Mouse (Mus musculus) left cerebral cortex, postnatal 25 days (tissue): ENCODE measurements around the gene Camkmt. TPM values are rescaled to one million over a fixed set of nuclear protein-coding genes. Genes with fewer than 3 reads are reported as not detected.

ENCODE experiments used
- DNase-seq, 2 experiments: peaks; one replicate each; pipeline ENCODE4 v3.0.0; 2022; ENCODE audit warnings: low spot score in 2 of 2, mixed read lengths in 1 of 2
- intact Hi-C: fragments of 180-260 bp; cut with DNase I; formaldehyde crosslinking; loops from one replicate; pipeline ENCODE4 v1.15.1; 2025
- total RNA-seq, 2 experiments: library from RNA; stranded (reverse); gene quantifications; 2 replicates each; pipeline ENCODE4 v1.2.3; 2021

Gene Camkmt
- total RNA-seq, 2 experiments from 2014 or later = 11.8 TPM

- intact Hi-C loops = no loop called here
- no peak for DNase-seq
Observed at GRCm38 (mm10) chr17:85087591-85087990, 2.8 kb upstream of the Camkmt start.

- intact Hi-C loops = no loop called here
- no peak for DNase-seq
Observed at GRCm38 (mm10) chr17:85088401-85088800, 2.0 kb upstream of the Camkmt start.

- intact Hi-C loops = no loop called here
Observed at GRCm38 (mm10) chr17:85089011-85089410, 1.3 kb upstream of the Camkmt start.

GRCm38 (mm10) chr17:85089621-85090020, 731 bp upstream of the Camkmt start:
- intact Hi-C loops = loop anchor here (2.0 to 10.0 kb wide), 3 partner anchors 133 to 299 kb away; partner anchors contain the start of genes Lrpprc and Ppm1b

More at GRCm38 (mm10) chr17:85089011-85089410, 1.3 kb upstream of the Camkmt start:
- no peak for DNase-seq

GRCm38 (mm10) chr17:85091762-85092161, 1.4 kb downstream of the Camkmt start:
- no peak for DNase-seq
- intact Hi-C loops = loop anchor here (2.0 to 10.0 kb wide), 3 partner anchors 135 to 301 kb away; partner anchors contain the start of genes Lrpprc and Ppm1b

More at GRCm38 (mm10) chr17:85089621-85090020, 731 bp upstream of the Camkmt start:
- DNase-seq = peak; percentile 20

- no peak for DNase-seq
- intact Hi-C loops = loop anchor here (10.0 kb wide), 1 partner anchor 222 kb away; no protein-coding TSS in a partner anchor
Observed at GRCm38 (mm10) chr17:85096396-85096795, 6.0 kb downstream of the Camkmt start.

GRCm38 (mm10) chr17:85098677-85099323, 8.4 kb downstream of the Camkmt start:
- intact Hi-C loops = loop anchor here (10.0 kb wide), 1 partner anchor 224 kb away; no protein-coding TSS in a partner anchor
- DNase-seq = no peak

- intact Hi-C loops = no loop called here
- DNase-seq = no peak
Observed at GRCm38 (mm10) chr17:85100232-85100631, 9.9 kb downstream of the Camkmt start.

GRCm38 (mm10) chr17:85101751-85102150, 11.4 kb downstream of the Camkmt start:
- intact Hi-C loops = no loop called here
- DNase-seq = no peak

GRCm38 (mm10) chr17:85103310-85103709, 13.0 kb downstream of the Camkmt start:
- intact Hi-C loops = no loop called here

GRCm38 (mm10) chr17:85110640-85111039, 20.3 kb downstream of the Camkmt start:
- no peak for DNase-seq
- intact Hi-C loops = no loop called here

More at GRCm38 (mm10) chr17:85103310-85103709, 13.0 kb downstream of the Camkmt start:
- no peak for DNase-seq

GRCm38 (mm10) chr17:85113441-85113840, 23.1 kb downstream of the Camkmt start:
- no peak for DNase-seq
- intact Hi-C loops = no loop called here

GRCm38 (mm10) chr17:85116643-85117042, 26.3 kb downstream of the Camkmt start:
- intact Hi-C loops = loop anchor here (1.0 to 5.0 kb wide), 2 partner anchors 71 to 517 kb away; no protein-coding TSS in a partner anchor
- DNase-seq = peak; percentile 50 to 62

GRCm38 (mm10) chr17:85138393-85138792, 48.0 kb downstream of the Camkmt start:
- intact Hi-C loops = no loop called here
- no peak for DNase-seq

- intact Hi-C loops = no loop called here
- no peak for DNase-seq
Observed at GRCm38 (mm10) chr17:85141621-85142020, 51.3 kb downstream of the Camkmt start.

- DNase-seq = no peak
- intact Hi-C loops = no loop called here
Observed at GRCm38 (mm10) chr17:85142495-85143111, 52.3 kb downstream of the Camkmt start.

GRCm38 (mm10) chr17:85144141-85144540, 53.8 kb downstream of the Camkmt start:
- DNase-seq = no peak
- intact Hi-C loops = no loop called here

- intact Hi-C loops = no loop called here
- no peak for DNase-seq
Observed at GRCm38 (mm10) chr17:85148348-85148747, 58.0 kb downstream of the Camkmt start.

- no peak for DNase-seq
- intact Hi-C loops = no loop called here
Observed at GRCm38 (mm10) chr17:85149211-85149738, 58.9 kb downstream of the Camkmt start.

- intact Hi-C loops = no loop called here
- DNase-seq = no peak
Observed at GRCm38 (mm10) chr17:85151264-85151663, 60.9 kb downstream of the Camkmt start.

- DNase-seq = no peak
- intact Hi-C loops = no loop called here
Observed at GRCm38 (mm10) chr17:85158202-85158601, 67.8 kb downstream of the Camkmt start.
